Mouse (Mus musculus) layer of hippocampus, adult 9-11 months (tissue): ENCODE results near the gene Slc28a2.
"Not testable (repeated sequence)": the region's sequence is repeated elsewhere in the genome, so short reads cannot be mapped to it uniquely, and the experiment has no call there.

Source experiments
- DNase-seq: peaks from one replicate; pipeline ENCODE4 v3.0.0; 2022

Slc28a2 gene

GRCm38 (mm10) chr2:122469221-122469620 is 42.9 kb downstream of the Slc28a2 start:
- DNase-seq, result no peak

- DNase-seq, result no peak
These were observed 50.3 kb downstream of the Slc28a2 start for GRCm38 (mm10) chr2:122476585-122476984.

- DNase-seq, result not testable (repeated sequence)
These were observed 57.5 kb downstream of the Slc28a2 start for GRCm38 (mm10) chr2:122483787-122484186.

GRCm38 (mm10) chr2:122484641-122485040 is 58.4 kb downstream of the Slc28a2 start, which contains the start of gene Gm14085:
Gene Gm14085, plus strand, starts transcription at chr2:122484941.
- no peak for DNase-seq

- not testable (repeated sequence) for DNase-seq
These were observed 59.4 kb downstream of the Slc28a2 start for GRCm38 (mm10) chr2:122485654-122486053.

- DNase-seq, result not testable (repeated sequence)
These were observed 59.8 kb downstream of the Slc28a2 start for GRCm38 (mm10) chr2:122486122-122486521.

- DNase-seq, result no peak
These were observed 60.4 kb downstream of the Slc28a2 start for GRCm38 (mm10) chr2:122486674-122487073.
